Mouse (Mus musculus): ENCODE data around the gene Zfp106.

DNA sequence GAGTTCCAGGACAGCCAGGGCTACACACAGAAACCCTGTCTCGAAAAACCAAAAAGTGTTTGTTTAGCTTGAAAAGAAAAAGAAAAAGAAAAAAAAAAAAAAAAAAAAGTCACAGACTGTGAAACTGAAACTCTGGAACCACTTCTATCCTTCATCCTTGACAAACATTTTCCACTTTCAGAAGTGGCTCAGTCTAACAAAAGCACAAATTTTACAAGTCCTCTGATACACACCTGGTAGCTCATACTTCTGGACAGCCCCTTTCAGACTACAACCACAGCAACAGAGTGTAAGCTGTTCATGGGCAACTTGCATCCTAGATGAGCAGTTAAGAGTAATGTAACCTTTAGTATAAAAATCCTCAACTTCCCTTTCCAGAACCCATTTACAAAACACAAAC, 2.1 kb downstream of the Zfp106 start:
- TF ChIP-seq CTCF (IDR thresholded peaks at IDR 0.05; ENCODE audit: control insufficient read depth, insufficient read depth, insufficient replicate concordance, low read depth, low read length): no peak
- no peak for TF ChIP-seq POLR2A (IDR thresholded peaks at IDR 0.05; ENCODE audit: control insufficient read depth, low read depth, low read length)

All from testis, adult 2 months (tissue).